Mouse (Mus musculus): Measurements from ENCODE around the gene Rfng. TPM values are rescaled to one million over a fixed set of nuclear protein-coding genes. Genes with fewer than 3 reads are reported as not detected.

Rfng gene
- total RNA-seq (2014; fragmentation: Nextera tagmentation) (43.1 and 47.2 TPM in 2 replicates), total RNA-seq (2017) (4.8 and 9.5 TPM in 2 replicates)

DNA sequence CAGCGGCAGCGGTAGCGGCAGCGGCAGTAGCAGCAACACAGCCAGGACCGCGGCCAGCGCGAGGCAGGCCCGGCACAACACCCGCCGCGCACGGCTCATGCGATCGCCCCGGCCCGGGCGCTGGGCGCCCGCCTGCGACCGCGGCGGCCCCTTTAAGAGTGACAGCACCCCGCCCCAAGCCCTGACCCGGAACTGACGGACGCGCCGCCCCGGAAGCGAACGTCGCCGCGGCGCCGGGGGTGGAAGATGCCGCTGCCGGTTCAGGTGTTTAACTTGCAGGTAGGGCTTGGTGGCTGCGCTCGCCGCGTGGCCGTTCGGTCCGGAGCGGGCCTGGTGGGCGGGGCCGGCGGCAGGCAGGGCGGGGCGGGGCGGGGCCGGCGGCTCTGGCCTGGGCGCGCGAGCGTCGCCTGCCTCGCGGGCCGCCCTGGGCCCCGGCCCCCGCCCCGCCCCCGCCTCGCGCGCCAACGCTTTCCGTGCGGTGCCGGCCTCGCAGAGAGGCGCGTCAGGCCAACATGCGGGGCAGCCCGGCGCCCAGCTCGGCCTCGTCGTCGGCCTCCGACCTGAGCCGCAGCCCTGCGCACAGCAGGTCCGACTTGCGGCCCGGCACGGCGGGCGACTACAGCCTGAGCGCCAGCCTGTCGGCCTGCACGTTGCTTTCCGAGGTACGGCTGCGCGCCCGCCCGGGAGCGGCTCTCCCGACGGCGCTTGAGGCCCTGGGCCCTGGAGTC is at the start of gene Rfng, which contains the start of gene Gps1:
Gene Rfng (minus strand): TSS at position 144 of the 728 bp plus-strand sequence.
Gene Gps1 (plus strand): TSS at position 209 of the 728 bp plus-strand sequence.
- ATAC-seq (replicated peaks; ENCODE audit: low FRiP score, low TSS enrichment, poor library complexity, severe bottlenecking): peak; percentile 59

DNA sequence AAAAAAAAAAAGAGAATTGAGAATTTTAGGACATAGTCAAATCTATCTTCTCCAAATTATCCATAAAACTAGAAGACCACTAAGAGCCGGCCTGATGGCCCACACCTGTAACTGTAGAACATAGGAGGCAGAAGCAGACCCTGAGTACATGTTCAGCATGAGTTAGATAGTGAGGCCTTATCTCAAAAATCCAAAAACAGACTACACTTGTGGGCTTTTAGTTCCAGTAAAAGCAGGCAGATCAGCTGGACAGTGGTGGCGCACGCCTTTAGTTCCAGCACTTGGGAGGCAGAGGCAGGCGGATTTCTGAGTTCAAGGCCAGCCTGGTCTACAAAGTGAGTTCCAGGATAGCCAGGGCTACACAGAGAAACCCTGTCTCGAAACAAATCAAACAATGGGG is 49.0 kb upstream of the Rfng start:
- peak; percentile 50; the same call in 1 of the 2 replicates for ATAC-seq (replicated peaks; ENCODE audit: low FRiP score, low TSS enrichment, poor library complexity, severe bottlenecking)

DNA sequence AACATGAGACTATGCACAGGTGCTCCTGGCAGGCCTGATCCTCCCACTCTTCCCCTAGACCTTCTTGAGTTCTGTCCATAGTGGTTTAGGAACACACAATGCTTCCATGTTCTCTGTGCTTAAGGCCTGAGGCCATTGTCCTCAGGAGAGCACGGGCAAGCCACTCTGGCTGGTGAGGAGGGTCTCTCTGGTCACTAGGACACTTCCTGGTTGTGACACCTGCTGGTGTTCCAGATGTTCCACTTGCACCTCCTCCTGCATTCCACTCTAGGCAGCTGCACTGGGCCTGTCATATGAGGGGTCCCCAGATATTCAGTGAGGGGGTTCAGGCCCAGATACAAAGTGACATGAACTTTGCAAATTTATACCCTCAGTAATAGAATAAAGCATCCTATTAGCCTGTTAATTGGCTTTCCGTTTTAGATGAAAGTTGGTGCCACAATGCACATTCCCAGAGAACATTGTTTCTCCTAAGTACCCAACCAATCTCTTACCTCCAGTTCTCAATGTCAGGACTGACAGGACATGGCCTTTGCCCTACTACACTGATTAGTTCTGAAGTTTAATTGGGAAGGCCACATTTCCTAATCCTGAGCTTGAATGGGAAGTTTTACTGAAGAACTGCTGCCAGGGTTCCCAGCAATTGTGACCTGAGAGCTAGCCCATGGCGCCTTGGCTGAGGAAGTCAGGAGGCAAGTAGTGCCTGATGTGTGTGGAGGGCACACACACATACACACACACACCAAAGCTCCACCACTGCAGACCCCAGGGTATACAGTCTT is 47.8 kb upstream of the Rfng start:
- no peak for ATAC-seq (replicated peaks; ENCODE audit: low FRiP score, low TSS enrichment, poor library complexity, severe bottlenecking)

DNA sequence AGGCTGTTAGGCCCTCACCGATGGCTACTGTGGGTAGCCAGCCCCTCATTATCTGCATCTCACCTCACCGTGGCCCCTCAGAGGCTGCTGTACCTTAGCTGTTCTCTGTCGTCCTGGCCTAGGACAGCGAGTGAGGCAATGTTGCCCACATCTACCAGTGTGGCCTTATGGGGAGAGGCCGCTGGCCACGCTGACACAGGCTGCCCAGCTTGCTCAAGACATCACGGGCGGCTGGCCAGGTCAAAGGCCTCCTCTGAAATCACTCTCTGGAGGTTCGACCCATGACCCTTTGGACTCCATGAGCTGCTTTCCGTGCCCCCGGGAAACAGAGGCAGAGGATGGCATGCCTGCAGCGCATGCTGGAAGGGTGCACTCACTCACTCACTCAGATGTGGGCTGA is 46.7 kb upstream of the Rfng start:
- no peak for ATAC-seq (replicated peaks; ENCODE audit: low FRiP score, low TSS enrichment, poor library complexity, severe bottlenecking)

DNA sequence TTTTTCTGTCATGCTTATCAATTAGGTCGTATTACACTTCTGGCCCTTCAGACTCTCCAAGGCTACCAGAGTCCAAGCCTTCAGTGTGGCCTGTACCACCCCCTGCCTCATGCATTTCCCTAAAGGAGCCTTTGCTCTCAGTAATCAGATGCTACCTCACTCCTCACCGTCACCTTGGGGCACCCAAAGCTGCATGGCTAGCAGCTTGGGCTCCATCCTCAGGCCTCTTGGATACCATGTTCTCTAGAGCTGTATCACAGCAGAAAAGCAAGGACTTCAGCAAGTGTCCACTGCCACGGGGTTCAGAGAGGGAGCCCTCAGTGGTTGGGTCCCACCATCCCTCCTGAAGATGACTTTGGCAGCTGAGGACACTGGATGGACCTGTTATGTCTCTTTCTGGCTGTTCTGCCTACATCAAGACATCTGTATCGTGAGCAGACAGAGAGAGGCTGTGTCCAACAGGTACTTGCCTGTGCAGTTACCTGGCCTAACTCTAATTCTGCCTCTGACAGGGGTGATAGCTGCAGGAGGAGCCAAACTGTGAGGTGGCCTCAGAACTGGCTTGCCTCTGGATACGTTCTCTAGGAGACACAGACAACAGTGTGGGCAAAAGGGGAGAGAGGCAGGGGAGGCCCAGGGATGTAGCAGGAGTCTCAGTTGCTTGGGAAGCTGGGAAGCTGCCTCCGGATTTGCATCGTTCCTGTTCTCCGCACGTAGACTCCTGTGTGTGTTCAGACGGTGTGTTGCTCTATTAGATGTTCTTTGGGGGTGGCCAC is 45.9 kb upstream of the Rfng start:
- ATAC-seq (replicated peaks; ENCODE audit: low FRiP score, low TSS enrichment, poor library complexity, severe bottlenecking): no peak

DNA sequence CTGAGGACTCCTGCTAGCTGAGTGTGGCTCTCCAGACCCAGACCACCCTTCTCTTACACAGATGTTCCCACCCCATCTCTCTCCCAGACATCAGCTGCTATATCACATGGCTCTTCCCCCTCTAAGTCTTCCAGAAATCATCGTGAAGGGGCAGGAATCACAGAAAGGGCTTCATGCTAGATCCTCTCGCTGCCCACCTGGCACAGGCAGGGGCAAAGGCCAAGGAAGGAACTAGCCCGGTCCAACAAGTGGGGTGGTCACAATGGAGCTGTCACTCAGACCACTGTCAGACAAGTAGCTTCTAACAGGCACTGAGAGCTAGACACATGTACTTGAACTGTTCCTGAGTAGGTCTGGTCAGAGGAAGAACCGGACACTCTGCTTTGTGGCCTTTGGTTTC is 44.4 kb upstream of the Rfng start:
- no peak for ATAC-seq (replicated peaks; ENCODE audit: low FRiP score, low TSS enrichment, poor library complexity, severe bottlenecking)

DNA sequence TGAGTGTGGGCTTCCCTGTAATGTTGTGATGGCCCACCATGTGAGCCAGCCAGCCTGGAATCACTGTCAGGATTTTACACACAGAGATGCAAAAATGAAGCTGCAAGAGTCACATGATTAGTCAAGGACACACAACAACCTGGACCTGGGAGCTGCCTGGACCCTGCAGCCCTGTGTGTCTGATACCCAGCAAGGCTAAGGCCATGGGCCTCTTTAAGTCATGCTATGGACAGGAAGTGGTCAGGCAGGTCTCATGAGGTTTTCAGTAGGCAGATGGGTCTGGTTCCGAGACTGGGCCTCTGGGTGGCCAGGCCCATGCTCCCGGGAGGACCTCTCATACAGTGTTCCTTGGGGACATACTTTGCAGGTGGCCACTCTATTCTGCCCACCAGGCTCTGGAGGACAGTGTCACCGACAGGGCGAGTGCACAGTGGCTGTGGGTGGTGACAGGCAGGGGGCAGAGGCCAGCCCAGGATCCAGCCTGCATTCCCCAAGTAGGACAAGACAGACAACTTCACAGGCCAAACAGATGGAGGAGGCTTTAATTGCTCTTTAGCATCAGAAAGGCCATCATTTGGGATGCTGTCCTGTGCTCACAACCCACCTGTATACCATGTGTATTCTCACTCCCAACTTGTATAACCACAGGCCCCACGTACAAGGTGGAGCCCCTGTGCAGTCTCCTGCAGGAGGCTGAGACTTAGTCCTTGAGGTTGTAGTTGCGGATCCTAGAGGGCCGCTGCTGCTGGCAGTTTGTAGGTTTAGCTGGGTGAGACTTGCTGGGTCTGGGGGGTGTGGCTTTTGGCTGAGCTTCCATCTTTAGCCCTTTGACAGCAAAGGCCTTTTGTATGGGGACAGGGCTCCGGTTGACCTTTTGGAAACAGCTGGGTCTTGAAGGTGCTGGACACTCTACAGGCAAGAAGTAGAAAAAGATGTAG is 42.3 kb upstream of the Rfng start:
- no peak for ATAC-seq (replicated peaks; ENCODE audit: low FRiP score, low TSS enrichment, poor library complexity, severe bottlenecking)

DNA sequence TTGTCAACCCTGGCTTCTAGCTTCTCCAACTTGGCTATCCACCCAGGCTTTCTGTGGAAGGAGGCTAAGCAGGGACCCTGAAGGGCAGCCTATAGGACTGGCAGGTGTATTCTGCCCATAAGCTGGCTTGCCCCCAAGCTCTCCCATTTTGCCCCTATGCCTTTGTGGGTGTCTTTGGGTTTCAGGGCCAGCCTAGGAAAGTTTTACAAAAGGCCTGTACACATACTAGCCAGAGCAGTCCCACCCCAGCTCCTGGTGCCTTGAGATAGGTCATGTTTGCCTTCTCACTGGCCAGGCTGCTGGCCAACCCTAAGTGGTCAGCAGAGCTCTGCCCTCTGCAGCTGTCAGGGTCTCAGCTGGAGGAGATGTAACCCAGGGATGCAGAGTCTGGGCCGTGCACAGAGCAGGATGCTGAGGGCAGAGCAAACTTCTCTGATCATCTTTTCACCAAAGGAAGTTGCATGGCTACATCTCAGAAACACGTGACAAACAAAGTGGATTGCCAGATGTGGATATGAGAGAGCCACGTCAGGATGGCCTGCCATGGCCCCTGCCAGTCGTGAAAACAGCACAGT is 41.4 kb upstream of the Rfng start:
- no peak for ATAC-seq (replicated peaks; ENCODE audit: low FRiP score, low TSS enrichment, poor library complexity, severe bottlenecking)

DNA sequence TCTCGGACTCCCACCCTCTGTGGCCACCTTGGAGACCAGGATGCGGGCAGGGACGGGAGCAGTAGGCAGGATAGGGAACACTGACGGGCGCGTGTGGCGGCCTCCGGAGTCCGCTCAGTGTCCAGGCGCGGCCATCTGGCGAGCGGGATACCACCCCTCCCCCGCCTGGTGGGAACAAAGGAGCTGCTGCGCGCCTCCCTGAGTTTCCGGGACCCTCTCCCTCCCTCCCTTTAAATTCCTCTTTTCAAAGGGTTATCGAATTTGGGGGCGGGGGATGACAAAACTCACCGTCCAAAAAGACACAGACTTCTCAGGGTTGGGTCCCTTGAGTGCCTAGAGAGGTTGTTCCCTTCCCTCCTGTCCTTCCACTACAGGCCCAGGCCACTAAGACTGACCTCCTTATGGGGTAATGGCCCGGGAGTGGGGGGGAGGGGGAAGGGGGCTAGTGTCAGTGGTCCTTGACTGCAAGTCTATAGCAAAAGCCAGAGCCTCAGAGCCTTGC is 40.8 kb upstream of the Rfng start:
- ATAC-seq (replicated peaks; ENCODE audit: low FRiP score, low TSS enrichment, poor library complexity, severe bottlenecking): no peak

DNA sequence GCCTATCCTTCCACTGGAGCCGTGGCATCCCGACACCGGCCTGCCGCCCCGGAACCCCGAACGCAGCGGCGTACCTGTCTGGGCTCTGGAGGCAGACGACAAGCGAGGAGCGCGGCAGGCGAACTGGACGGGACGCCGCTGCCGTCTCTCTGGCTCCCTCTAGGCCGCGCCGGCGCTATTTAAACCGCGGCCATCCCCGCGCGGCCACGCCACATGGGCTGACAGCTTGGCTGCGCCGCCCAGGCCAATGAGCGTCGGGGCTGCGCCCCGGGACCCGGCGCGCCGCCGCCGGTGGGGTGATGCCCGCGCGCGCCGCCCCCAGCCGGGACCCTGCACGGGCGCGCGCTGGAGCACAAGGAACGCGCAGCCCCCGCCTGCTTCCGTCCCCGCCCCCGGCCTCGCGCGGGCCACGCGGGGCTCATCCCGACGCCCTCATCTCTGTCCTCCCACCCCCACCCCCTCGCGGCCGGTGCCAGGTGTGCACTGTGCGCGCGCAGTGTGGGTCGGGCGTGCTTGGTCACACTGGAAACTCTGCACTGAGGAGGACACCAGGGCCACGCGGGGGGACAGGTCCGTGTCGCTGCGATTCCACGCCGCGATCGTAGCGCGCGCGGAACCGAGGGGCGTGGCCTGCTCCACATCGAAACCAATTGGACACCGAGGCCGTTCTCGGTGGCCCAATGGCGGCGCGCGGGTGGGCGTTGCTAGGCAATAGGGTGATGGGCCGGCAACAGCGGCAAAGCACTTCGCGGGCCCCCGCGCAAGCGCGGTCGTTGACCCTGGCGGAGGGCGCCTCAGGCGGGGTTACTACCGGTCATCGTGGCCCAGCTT is 40.2 kb upstream of the Rfng start, which contains the start of gene Fasn:
Gene Fasn (minus strand): TSS at position 592 of the 831 bp plus-strand sequence.
- ATAC-seq (replicated peaks; ENCODE audit: low FRiP score, low TSS enrichment, poor library complexity, severe bottlenecking): peak; percentile 74

DNA sequence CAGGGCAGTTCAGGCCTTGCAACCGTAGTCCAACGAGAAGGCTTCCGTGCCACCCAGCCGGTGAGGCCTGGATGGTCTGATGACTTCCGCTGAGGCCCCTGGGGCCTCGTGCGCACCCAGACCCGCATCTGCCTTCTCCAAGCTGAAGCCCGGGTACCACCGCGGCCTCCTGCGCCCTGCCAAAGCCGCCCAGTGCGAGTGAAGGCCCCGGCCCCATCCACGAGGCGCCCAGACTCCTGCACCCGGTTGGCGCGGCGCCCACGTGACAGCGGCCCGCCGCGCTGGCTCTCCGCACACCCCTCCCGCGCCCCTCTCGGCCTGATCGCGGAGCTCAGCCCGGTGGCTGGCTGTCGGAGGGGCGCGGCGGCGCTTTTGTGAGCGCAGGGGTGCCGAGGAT is 39.5 kb upstream of the Rfng start:
- ATAC-seq (replicated peaks; ENCODE audit: low FRiP score, low TSS enrichment, poor library complexity, severe bottlenecking): peak; percentile 10

DNA sequence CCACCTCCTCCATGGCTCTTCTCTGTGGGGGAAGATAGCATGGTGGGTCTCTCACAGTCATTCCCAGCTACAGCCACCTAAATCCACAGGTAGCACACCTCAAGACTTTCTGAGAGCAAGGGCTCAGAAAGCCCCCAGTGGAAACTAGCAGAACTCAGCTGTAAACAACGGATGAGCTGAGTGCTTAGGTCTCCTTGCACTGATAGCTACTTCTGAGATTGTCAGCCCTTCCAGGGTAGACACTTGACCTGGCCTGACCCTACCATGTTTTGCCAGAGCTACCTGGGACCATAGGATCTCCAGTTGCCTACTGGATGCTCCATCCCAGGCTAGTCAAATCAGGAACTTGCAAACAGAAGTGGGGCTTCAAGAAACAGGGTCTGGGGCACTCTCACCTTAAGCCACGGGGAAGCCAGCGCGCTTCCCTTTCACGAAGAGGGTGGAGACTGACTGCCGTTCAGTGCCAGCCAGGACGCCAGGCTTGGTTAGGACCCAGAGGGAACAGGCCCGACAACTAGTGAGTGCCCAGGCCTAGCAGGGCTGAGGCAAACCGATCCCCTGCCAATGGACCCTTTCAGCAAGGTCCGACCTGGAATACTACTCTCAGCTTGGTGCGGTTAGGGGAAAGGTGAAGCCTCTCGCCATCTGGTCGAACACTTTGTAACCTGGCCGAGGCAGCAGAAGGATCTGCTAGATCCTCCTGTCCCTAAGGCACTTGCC is 39.0 kb upstream of the Rfng start:
- no peak for ATAC-seq (replicated peaks; ENCODE audit: low FRiP score, low TSS enrichment, poor library complexity, severe bottlenecking)

DNA sequence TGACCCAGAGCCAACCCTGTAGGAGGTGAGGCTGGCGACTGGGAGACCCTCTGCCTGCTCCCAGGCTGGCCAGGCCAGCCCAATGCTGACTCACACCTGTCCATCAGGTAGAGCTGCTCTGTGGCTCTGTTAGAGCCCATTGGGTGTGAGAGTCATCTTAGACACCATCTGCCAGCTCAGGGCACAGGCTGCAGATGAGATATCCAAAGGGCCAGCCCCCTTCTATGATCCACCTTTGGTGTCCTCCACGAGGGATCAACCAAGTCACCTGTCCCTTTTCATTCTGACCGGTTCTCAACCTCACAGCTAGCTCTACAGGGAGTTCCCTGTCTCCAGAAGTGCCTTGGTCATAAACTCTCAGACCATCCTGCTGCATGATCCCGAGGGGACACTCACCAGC is 38.3 kb upstream of the Rfng start:
- no peak for ATAC-seq (replicated peaks; ENCODE audit: low FRiP score, low TSS enrichment, poor library complexity, severe bottlenecking)

DNA sequence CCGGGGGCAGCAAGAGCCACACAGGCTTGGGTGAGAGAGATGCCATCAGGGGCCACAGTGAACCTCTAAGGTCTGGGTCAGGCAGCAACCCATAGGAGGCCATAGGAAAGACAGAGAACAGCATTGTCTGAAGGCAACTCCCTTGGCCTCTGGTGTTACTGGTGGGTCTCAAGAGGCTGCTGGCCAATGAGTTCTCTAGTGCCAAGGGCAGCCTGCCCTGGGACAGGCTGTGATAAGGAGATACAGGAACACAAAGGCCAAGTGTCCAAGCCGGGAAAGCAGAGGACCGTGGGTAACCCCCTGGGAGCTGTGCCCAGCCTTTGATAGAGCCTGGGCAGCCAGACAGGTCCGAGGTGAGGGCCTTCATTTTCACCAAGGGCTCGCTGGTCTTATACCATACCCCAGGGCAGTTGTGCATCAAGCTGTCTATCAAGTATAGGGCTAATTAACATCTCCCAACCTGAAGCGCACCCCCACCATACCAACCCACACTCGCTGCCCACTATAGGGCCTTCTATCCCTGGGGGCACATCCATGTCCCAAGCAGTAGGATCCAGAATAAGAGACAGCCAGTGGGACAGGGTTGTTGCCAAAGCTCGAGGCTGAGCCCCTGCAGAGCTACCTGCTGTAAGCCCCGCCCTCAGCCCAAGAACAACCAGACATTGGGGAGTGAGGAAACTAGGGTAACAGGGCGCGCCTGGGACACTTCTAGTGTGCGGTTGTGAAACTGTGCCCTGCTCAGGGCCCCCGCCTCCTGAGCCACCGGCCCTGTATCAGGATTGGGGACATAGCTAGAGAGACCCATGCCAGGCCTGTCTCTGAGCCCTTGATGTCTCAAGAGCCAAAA is 37.3 kb upstream of the Rfng start:
- ATAC-seq (replicated peaks; ENCODE audit: low FRiP score, low TSS enrichment, poor library complexity, severe bottlenecking): no peak

DNA sequence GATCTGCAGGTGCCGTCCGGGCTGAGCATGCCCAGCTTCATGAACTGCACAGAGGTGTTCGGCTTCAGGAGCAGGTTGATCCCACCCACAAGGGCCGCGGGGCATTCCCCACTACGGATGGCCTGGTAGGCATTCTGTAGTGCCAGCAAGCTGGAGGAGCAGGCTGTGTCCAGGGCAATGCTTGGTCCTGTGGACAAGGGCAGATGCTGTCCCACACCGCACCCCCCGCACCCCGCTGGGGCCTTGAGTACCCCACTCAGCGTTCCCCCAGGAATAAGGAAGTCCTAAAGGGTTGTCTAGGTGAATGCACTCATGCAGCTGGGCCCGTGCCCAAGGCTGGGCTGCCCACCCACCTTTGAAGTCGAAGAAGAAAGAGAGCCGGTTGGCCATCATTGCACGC is 36.5 kb upstream of the Rfng start:
- no peak for ATAC-seq (replicated peaks; ENCODE audit: low FRiP score, low TSS enrichment, poor library complexity, severe bottlenecking)

DNA sequence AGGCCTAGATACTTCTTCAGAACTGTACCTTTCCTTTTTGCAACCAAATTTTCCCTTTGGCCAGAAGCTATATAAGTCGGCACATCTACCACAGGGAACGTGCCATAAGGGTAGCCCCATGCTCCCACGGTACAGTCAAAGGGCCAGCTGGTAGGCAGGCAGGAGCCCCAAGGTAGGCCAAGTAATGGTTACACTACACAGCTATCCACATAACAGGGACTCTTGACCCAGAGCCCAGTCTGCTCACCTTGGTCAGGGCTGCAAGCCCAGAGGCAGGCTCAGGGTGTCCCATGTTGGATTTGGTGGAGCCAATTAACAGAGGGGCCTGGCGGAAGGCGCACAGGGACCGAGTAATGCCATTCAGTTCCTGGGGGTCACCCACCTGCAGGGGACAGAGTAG is 35.5 kb upstream of the Rfng start:
- ATAC-seq (replicated peaks; ENCODE audit: low FRiP score, low TSS enrichment, poor library complexity, severe bottlenecking): no peak

Data from megakaryocyte-erythroid progenitor cell, adult 5-6 weeks (primary cell).